Mouse (Mus musculus) testis, adult 2 months (tissue): ENCODE measurements around the gene Rhou.

Experiments used
- CTCF ChIP-seq: fragments of 200-500 bp; IDR thresholded peaks from 2 replicates; pipeline ENCODE4 v1.5.1; 2012; ENCODE audit warnings: low read depth, mild to moderate bottlenecking, inconsistent platforms, low read length, moderate library complexity; ENCODE audit not compliant: control insufficient read depth, insufficient read depth, insufficient replicate concordance
- POLR2A ChIP-seq: fragments of 200-500 bp; IDR thresholded peaks from 2 replicates; pipeline ENCODE4 v1.6.1; 2012; ENCODE audit warnings: low read depth, mild to moderate bottlenecking, inconsistent platforms, low read length, moderate library complexity; ENCODE audit not compliant: control insufficient read depth

DNA sequence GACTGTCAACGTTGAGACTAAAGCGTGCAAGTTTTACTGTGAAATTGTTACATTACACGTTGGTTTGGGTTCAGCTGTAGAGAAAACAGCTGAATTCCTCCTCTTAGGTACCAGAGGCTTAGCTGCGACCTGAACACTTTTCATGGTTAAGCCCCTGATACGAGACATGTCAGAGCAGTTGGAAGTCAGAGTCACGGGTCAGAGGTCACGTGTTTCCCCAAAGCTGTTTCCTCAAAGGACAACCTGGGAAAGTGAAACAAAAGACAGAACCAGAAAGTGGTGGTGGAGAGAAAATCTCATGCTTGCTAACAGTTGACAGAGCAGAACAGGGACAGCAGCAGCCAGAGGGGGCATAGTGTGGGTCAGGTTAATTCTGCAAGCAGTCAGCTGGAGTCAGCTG is 17.7 kb downstream of the Rhou start:
- TF ChIP-seq CTCF (no peak), POLR2A (no peak)
